Mouse (Mus musculus): ENCODE measurements around the gene Gm39115. TPM values are rescaled to one million over a fixed set of nuclear protein-coding genes. Genes with fewer than 3 reads are reported as not detected.
A peak's percentile ranks its signal among the peaks of the same experiment; 100 is the strongest.
"Not testable (repeated sequence)": the region's sequence is repeated elsewhere in the genome, so short reads cannot be mapped to it uniquely, and the experiment has no call there.

The Gm39115 gene
- polyA plus RNA-seq (2016; fragmentation: Nextera tagmentation; extraction: Ambion mirVana), result not detected in 2 replicates

DNA sequence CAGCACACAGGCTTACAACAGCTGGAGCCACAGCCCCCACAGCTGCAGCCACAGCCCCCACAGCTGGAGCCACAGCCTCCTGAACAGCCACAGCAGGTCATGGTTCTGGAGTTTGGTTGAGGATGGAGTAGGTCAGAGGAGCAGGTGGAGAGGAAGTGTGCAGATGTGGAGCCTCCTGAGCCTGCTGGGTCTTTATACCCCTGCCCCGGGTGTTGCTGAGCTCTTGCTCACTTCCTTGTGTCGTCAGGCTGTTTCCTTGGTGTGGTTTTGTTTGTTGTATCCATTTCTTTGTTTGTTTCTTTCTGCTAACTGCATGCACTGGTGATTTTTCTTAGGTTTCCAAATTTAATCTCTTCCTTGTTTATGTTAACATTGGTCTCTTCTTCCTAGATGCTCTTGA lies at the start of gene Gm39115:
Gm39115 (minus strand) TSS at position 101 of the 400 bp plus-strand sequence.
- H3K9me3 ChIP-seq; H3K36me3 ChIP-seq; H3K4me3 ChIP-seq; H3K4me1 ChIP-seq (replicated peaks); DNase-seq (ENCODE audit: low spot score); H3K27me3 ChIP-seq (ENCODE audit: insufficient read depth, poor library complexity, severe bottlenecking); H3K27ac ChIP-seq: not testable (repeated sequence)
- WGBS, result 49% methylated on average over 2 of the region's 2 CpGs

DNA sequence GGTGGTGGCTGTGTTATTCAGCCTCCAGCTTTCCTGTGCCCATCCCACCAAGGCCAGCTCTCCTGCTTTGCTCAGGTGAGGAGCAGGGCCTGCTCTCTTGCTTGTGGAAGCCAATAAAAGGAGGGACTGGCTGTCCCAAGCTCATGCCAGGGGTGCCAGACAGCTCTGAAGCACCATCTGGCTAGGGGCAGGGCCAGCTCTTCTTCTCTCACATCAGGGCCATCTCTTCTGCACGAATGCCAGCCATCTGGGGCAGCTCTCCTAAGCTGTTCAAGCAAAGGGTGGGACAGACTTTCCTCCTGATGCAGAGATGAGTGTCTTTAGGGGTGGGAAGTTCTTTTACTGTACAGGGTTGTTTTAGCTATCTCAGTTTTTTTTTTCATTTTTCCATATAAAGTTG lies 45.2 kb upstream of the Gm39115 start:
- H3K4me1 ChIP-seq (replicated peaks), result no peaks in the 10 kb centered on the region
- H3K36me3 ChIP-seq, result no peaks in the 10 kb centered on the region
- no peaks in the 10 kb centered on the region; the same call in 1 of the 2 replicates for H3K9me3 ChIP-seq
- no peak overlapping the region for H3K27ac ChIP-seq
- no peak overlapping the region for H3K4me3 ChIP-seq
- no peaks in the 10 kb centered on the region for H3K27me3 ChIP-seq (ENCODE audit: insufficient read depth, poor library complexity, severe bottlenecking)
- 62% methylated on average over 1 of the region's 1 CpGs for WGBS
- no peak for DNase-seq (ENCODE audit: low spot score)

GRCm38 (mm10) chr7:142178685-142179084 lies 42.9 kb upstream of the Gm39115 start:
- no peak for DNase-seq (ENCODE audit: low spot score)
- Histone ChIP-seq H3K9me3 (no peaks in the 10 kb centered on the region), H3K4me3 (no peak overlapping the region), H3K27me3 (ENCODE audit: insufficient read depth, poor library complexity, severe bottlenecking) (no peaks in the 10 kb centered on the region), H3K36me3 (no peaks in the 10 kb centered on the region), H3K27ac (no peak overlapping the region), H3K4me1 (replicated peaks) (no peaks in the 10 kb centered on the region)
- WGBS, result 89% methylated on average over 1 of the region's 1 CpGs

- H3K9me3 ChIP-seq; H3K27ac ChIP-seq; DNase-seq (ENCODE audit: low spot score); H3K36me3 ChIP-seq; H3K4me3 ChIP-seq; H3K27me3 ChIP-seq (ENCODE audit: insufficient read depth, poor library complexity, severe bottlenecking); H3K4me1 ChIP-seq (replicated peaks): not testable (repeated sequence)
Observed at GRCm38 (mm10) chr7:142175905-142176304, 40.1 kb upstream of the Gm39115 start, which contains the start of gene Krtap5-2. Gene Krtap5-2 (minus strand): TSS chr7:142176005.

- no peaks in the 10 kb centered on the region for H3K36me3 ChIP-seq
- no peak overlapping the region for H3K27ac ChIP-seq
- no peaks in the 10 kb centered on the region for H3K4me1 ChIP-seq (replicated peaks)
- H3K27me3 ChIP-seq (ENCODE audit: insufficient read depth, poor library complexity, severe bottlenecking), result no peaks in the 10 kb centered on the region
- DNase-seq (ENCODE audit: low spot score), result no peak
- H3K4me3 ChIP-seq, result no peak overlapping the region
- 46% methylated on average over 3 of the region's 3 CpGs for WGBS
- H3K9me3 ChIP-seq, result no peaks in the 10 kb centered on the region
Observed at GRCm38 (mm10) chr7:142169836-142170235, 34.0 kb upstream of the Gm39115 start.

DNA sequence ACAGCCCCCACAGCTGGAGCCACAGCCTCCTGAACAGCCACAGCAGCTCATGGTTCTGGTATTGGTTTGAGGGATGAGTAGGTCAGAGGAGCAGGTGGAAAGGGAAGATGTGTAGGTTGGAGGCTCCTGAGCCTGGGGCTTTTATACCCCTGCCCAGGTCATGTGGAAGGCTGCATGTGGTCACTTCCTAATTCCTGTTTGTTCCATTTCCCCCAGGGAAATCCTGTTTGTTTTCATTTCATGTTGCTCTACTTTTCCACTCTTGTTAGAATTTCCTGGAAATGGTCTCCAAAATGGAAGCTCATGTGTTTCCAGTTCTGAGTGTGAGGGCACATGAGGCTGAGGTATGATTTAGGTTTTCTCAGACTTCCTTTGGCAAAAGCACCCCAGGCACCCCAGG lies 29.8 kb upstream of the Gm39115 start, which contains the start of gene Gm4553:
Gm4553 (minus strand) TSS at position 101 of the 400 bp plus-strand sequence.
- not testable (repeated sequence) for H3K4me3 ChIP-seq; H3K36me3 ChIP-seq; H3K27ac ChIP-seq; H3K9me3 ChIP-seq; DNase-seq (ENCODE audit: low spot score); H3K4me1 ChIP-seq (replicated peaks); H3K27me3 ChIP-seq (ENCODE audit: insufficient read depth, poor library complexity, severe bottlenecking)

DNA sequence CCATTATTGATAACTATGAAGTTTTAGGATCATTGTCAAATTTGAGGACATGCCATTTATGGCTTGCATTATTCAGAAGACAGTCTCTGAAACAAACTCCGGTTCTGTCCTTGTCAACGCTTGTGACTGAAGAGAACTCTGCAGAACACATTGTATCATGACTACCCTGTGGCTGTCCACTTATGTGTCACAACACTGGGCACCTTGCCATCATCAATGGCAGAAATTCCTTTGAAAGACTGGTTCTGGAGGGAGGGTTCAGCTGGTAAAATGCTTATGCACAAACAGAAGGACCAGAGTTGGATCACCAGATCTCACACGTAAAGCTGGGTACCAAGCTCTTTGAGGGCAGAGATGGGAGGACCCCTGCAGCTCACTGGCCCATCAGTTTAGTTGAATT lies 23.5 kb upstream of the Gm39115 start:
- Histone ChIP-seq H3K4me1 (replicated peaks) (no peaks in the 10 kb centered on the region), H3K27me3 (ENCODE audit: insufficient read depth, poor library complexity, severe bottlenecking) (no peaks in the 10 kb centered on the region), H3K9me3 (no peaks in the 10 kb centered on the region), H3K4me3 (no peak overlapping the region), H3K36me3 (no peaks in the 10 kb centered on the region), H3K27ac (no peak overlapping the region)
- WGBS, result 90% methylated on average over 3 of the region's 3 CpGs
- DNase-seq (ENCODE audit: low spot score), result no peak

DNA sequence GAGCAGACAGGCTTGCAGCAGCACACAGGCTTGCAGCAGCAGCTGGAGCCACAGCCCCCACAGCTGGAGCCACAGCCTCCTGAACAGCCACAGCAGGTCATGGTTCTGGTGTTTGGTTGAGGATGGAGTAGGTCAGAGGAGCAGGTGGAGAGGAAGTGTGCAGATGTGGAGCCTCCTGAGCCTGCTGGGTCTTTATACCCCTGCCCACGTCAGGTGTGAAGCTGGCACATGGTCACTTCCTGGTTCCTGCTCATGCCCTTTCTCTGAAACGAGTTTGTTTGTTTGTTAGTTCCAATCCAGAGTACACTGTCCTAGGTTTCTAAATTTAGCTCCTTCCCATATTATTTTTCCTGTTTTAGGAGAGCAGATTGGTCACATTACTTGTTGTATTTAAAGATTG lies 21.2 kb upstream of the Gm39115 start, which contains the start of gene Gm29735:
Gm29735 (minus strand) TSS at position 101 of the 400 bp plus-strand sequence.
- H3K36me3 ChIP-seq; H3K27ac ChIP-seq; DNase-seq (ENCODE audit: low spot score); H3K4me1 ChIP-seq (replicated peaks); H3K27me3 ChIP-seq (ENCODE audit: insufficient read depth, poor library complexity, severe bottlenecking); H3K9me3 ChIP-seq; H3K4me3 ChIP-seq: not testable (repeated sequence)
- WGBS, result 49% methylated on average over 2 of the region's 2 CpGs

DNA sequence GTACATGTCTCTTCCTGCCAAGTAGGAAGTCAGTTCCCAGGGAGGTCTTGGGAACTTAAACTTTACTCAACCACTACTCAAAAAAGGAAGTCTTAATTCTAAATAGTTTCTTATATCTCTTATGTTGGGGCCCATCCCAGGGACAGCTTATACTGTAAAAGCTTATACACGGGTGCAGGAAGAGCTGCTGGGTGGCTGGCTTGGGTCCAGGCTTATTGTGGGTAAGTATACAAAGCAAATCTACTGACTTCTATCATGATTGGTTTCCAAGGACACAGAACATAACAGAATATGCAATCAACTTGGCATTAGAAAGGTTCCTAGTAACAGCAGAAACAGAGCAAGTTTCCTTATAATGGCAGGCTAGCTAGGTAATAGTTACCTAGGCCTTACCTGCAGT lies 19.5 kb upstream of the Gm39115 start:
- H3K27ac ChIP-seq, result no peak overlapping the region
- 85% methylated on average over 1 of the region's 1 CpGs for WGBS
- no peaks in the 10 kb centered on the region for H3K27me3 ChIP-seq (ENCODE audit: insufficient read depth, poor library complexity, severe bottlenecking)
- H3K9me3 ChIP-seq, result no peaks in the 10 kb centered on the region
- no peak for DNase-seq (ENCODE audit: low spot score)
- no peak overlapping the region for H3K4me3 ChIP-seq
- H3K36me3 ChIP-seq, result no peaks in the 10 kb centered on the region
- no peaks in the 10 kb centered on the region for H3K4me1 ChIP-seq (replicated peaks)

GRCm38 (mm10) chr7:142152191-142152590 lies 16.4 kb upstream of the Gm39115 start:
- no peaks in the 10 kb centered on the region for H3K4me1 ChIP-seq (replicated peaks)
- H3K9me3 ChIP-seq, result no peaks in the 10 kb centered on the region
- no peak overlapping the region for H3K4me3 ChIP-seq
- no peaks in the 10 kb centered on the region for H3K27me3 ChIP-seq (ENCODE audit: insufficient read depth, poor library complexity, severe bottlenecking)
- DNase-seq (ENCODE audit: low spot score), result no peak
- no peak overlapping the region for H3K27ac ChIP-seq
- 87% methylated on average over 4 of the region's 4 CpGs for WGBS
- H3K36me3 ChIP-seq, result no peaks in the 10 kb centered on the region

DNA sequence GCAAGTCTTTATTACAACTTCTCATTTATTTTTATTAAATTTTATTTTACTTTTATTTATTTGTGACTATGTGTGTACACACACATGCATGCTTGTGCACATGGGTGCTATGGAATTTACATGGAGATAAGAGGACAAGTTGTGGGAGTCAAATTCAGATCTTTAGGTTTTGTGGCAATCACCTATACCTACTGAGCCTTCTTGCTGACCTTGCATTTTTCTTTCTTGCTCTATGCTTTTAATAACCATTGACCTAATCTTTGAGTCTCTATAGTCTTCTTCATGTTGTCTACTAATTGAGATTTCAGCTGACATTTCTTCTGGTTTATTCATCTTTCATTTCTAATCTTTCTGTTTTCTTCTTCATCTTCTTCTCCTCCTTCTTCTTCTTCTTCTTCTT lies 12.8 kb upstream of the Gm39115 start:
- H3K27me3 ChIP-seq (ENCODE audit: insufficient read depth, poor library complexity, severe bottlenecking), result no peaks in the 10 kb centered on the region; the same call in 1 of the 2 replicates
- H3K4me3 ChIP-seq, result no peak overlapping the region
- no peak overlapping the region for H3K27ac ChIP-seq
- no peaks in the 10 kb centered on the region for H3K9me3 ChIP-seq
- DNase-seq (ENCODE audit: low spot score), result no peak
- H3K4me1 ChIP-seq (replicated peaks), result no peaks in the 10 kb centered on the region
- no peaks in the 10 kb centered on the region for H3K36me3 ChIP-seq

- no peaks in the 10 kb centered on the region for H3K4me1 ChIP-seq (replicated peaks)
- H3K27me3 ChIP-seq (ENCODE audit: insufficient read depth, poor library complexity, severe bottlenecking), result no peaks in the 10 kb centered on the region; the same call in 1 of the 2 replicates
- 6% methylated on average over 1 of the region's 1 CpGs for WGBS
- H3K4me3 ChIP-seq, result no peak overlapping the region
- H3K27ac ChIP-seq, result no peak overlapping the region
- peak; percentile 40 for DNase-seq (ENCODE audit: low spot score)
- no peaks in the 10 kb centered on the region for H3K9me3 ChIP-seq
- H3K36me3 ChIP-seq, result no peaks in the 10 kb centered on the region
Observed at GRCm38 (mm10) chr7:142146033-142146432, 10.2 kb upstream of the Gm39115 start.

DNA sequence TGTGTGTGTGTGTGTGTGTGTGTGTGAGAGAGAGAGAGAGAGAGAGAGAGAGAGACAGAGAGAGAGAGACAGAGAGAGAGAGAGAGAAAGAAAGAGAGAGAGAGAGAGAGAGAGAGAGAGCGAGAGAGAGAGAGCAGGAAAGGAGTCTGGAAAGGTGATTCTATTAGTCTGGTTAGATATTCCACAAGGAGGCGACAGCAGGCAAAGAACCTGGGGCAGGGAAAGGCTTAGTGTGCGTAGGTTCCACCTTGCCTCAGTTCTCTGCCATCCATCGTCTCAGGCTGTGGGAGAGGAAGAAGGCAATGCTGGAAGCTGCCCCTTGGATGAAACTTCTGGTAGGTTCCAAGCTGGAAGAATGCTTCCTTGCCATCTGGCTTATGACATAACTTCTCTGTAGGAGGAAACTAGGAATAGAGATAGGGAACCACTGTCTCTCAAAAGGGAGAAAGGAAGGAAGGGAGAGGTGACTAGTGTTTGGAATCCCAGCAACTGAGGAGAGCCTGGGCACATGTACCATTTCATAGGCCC lies 9.6 kb upstream of the Gm39115 start:
- no peak overlapping the region for H3K27ac ChIP-seq
- DNase-seq (ENCODE audit: low spot score), result no peak
- H3K4me1 ChIP-seq (replicated peaks), result no peaks in the 10 kb centered on the region
- WGBS, result 57% methylated on average over 4 of the region's 4 CpGs
- no peaks in the 10 kb centered on the region; the same call in 1 of the 2 replicates for H3K27me3 ChIP-seq (ENCODE audit: insufficient read depth, poor library complexity, severe bottlenecking)
- no peaks in the 10 kb centered on the region for H3K9me3 ChIP-seq
- no peak overlapping the region for H3K4me3 ChIP-seq
- H3K36me3 ChIP-seq, result no peaks in the 10 kb centered on the region

- Histone ChIP-seq H3K4me3 (no peak within 1 kb of the TSS), H3K9me3 (no peaks in the 10 kb centered on the region), H3K4me1 (replicated peaks) (no peaks in the 10 kb centered on the region), H3K27ac (no peak within 1 kb of the TSS), H3K27me3 (ENCODE audit: insufficient read depth, poor library complexity, severe bottlenecking) (no peaks in the 10 kb centered on the region; the same call in 1 of the 2 replicates), H3K36me3 (no peaks in the 10 kb centered on the region)
- DNase-seq (ENCODE audit: low spot score), result no peak
- WGBS, result 78% methylated on average over 1 of the region's 1 CpGs
Observed at GRCm38 (mm10) chr7:142144507-142144906, 8.7 kb upstream of the Gm39115 start, which contains the start of gene Gm45337. Gene Gm45337 (minus strand): TSS chr7:142144607.

Data from hindbrain, embryonic 10.5 days (tissue).